Mouse (Mus musculus): Measurements from ENCODE around the gene Farp2. TPM values are rescaled to one million over a fixed set of nuclear protein-coding genes. Genes with fewer than 3 reads are reported as not detected.

Farp2 gene
- polyA plus RNA-seq, 1 experiment from 2014 or later, result 5.1 TPM

DNA sequence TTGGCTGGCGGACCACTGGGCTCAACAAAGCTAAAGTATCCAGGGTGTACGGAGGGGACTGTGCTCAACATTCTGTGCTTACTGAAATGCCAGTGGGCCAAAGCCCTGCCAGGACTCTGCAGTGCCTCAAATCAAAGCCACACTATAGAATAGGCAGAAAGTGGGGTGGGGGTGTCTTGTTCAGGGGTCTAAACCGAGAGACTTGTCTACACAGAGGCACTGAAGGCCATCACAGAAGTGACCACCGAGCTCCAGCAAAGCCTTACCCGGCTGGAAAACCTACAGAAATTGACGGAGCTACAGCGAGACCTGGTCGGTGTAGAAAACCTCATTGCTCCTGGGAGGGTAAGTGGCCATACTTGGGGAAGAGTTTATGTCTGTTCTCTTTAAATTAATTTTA, 97.9 kb downstream of the Farp2 start:
- Histone ChIP-seq H3K36me3 (ENCODE audit: control insufficient read depth, insufficient read depth, low read length) (no peaks in the 10 kb centered on the region), H3K4me2 (ENCODE audit: low read depth, low read length) (no peak overlapping the region), H3K27me3 (replicated peaks; ENCODE audit: control insufficient read depth, insufficient read depth, low read length) (no peaks in the 10 kb centered on the region), H3K27ac (ENCODE audit: low read length) (no peak overlapping the region), H3K9ac (ENCODE audit: low read depth, low read length) (no peak overlapping the region), H3K4me1 (ENCODE audit: control insufficient read depth, insufficient read depth, low read length) (no peaks in the 10 kb centered on the region), H3K4me3 (ENCODE audit: low read length) (no peak overlapping the region), H3K9me3 (ENCODE audit: control insufficient read depth, low read length) (0 out of 2 replicates have a peak, but pooled peaks cover 2% of the 10 kb centered on the region)
- 86% methylated on average over 8 of the region's 8 CpGs for WGBS
- no peak for ATAC-seq

- peak; percentile 61 for ATAC-seq
- Histone ChIP-seq H3K27ac (ENCODE audit: low read length) (peak overlapping the region; percentile 25; the same call in 1 of the 2 replicates), H3K27me3 (replicated peaks; ENCODE audit: control insufficient read depth, insufficient read depth, low read length) (no peaks in the 10 kb centered on the region), H3K9me3 (ENCODE audit: control insufficient read depth, low read length) (no peaks in the 10 kb centered on the region), H3K36me3 (ENCODE audit: control insufficient read depth, insufficient read depth, low read length) (peaks cover 15% of the 10 kb centered on the region), H3K4me3 (ENCODE audit: low read length) (no peak overlapping the region), H3K9ac (ENCODE audit: low read depth, low read length) (no peak overlapping the region), H3K4me2 (ENCODE audit: low read depth, low read length) (no peak overlapping the region), H3K4me1 (ENCODE audit: control insufficient read depth, insufficient read depth, low read length) (peaks cover 11% of the 10 kb centered on the region)
- WGBS, result 80% methylated on average over 4 of the region's 4 CpGs
These were observed 106.3 kb downstream of the Farp2 start for GRCm38 (mm10) chr1:93618059-93618748.

DNA sequence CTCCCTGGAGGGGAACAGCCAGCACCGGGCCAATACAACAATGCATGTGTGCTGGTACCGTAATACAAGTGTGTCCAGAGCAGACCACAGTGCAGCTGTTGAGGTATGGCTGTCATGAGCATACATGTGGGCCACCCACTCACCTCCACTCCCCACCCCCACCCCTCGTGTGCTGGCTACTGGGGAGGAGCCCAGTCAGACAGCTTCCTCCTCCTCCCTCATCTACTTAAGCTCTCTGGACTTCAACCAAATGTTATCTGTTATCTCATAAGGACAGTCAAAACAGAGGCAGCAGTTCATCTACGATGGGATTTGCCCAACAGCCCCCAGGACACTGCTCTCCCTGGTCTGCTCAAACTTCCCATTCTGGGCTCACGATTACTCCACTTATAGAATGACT, 107.1 kb downstream of the Farp2 start:
- H3K4me1 ChIP-seq (ENCODE audit: control insufficient read depth, insufficient read depth, low read length), result peaks cover 11% of the 10 kb centered on the region
- peak; percentile 57 for ATAC-seq
- no peak overlapping the region for H3K4me3 ChIP-seq (ENCODE audit: low read length)
- H3K4me2 ChIP-seq (ENCODE audit: low read depth, low read length), result no peak overlapping the region
- peaks cover 19% of the 10 kb centered on the region for H3K36me3 ChIP-seq (ENCODE audit: control insufficient read depth, insufficient read depth, low read length)
- no peak overlapping the region for H3K27ac ChIP-seq (ENCODE audit: low read length)
- no peaks in the 10 kb centered on the region for H3K27me3 ChIP-seq (replicated peaks; ENCODE audit: control insufficient read depth, insufficient read depth, low read length)
- whole genome bisulfite sequencing, result 65% methylated on average over 5 of the region's 5 CpGs
- H3K9me3 ChIP-seq (ENCODE audit: control insufficient read depth, low read length), result no peaks in the 10 kb centered on the region
- no peak overlapping the region for H3K9ac ChIP-seq (ENCODE audit: low read depth, low read length)

GRCm38 (mm10) chr1:93624502-93624901, 112.6 kb downstream of the Farp2 start:
- H3K9ac ChIP-seq (ENCODE audit: low read depth, low read length), result no peak overlapping the region
- H3K9me3 ChIP-seq (ENCODE audit: control insufficient read depth, low read length), result no peaks in the 10 kb centered on the region
- no peak overlapping the region for H3K27ac ChIP-seq (ENCODE audit: low read length)
- H3K4me2 ChIP-seq (ENCODE audit: low read depth, low read length), result no peak overlapping the region
- no peaks in the 10 kb centered on the region for H3K27me3 ChIP-seq (replicated peaks; ENCODE audit: control insufficient read depth, insufficient read depth, low read length)
- WGBS, result 90% methylated on average over 1 of the region's 1 CpGs
- H3K4me1 ChIP-seq (ENCODE audit: control insufficient read depth, insufficient read depth, low read length), result no peaks in the 10 kb centered on the region
- H3K36me3 ChIP-seq (ENCODE audit: control insufficient read depth, insufficient read depth, low read length), result peaks cover 45% of the 10 kb centered on the region
- ATAC-seq, result no peak
- H3K4me3 ChIP-seq (ENCODE audit: low read length), result no peak overlapping the region

GRCm38 (mm10) chr1:93630796-93631195, 118.9 kb downstream of the Farp2 start:
- Histone ChIP-seq H3K36me3 (ENCODE audit: control insufficient read depth, insufficient read depth, low read length) (peaks cover 9% of the 10 kb centered on the region), H3K4me2 (ENCODE audit: low read depth, low read length) (no peak overlapping the region), H3K4me1 (ENCODE audit: control insufficient read depth, insufficient read depth, low read length) (peaks cover 6% of the 10 kb centered on the region), H3K27ac (ENCODE audit: low read length) (no peak overlapping the region), H3K4me3 (ENCODE audit: low read length) (no peak overlapping the region), H3K9me3 (ENCODE audit: control insufficient read depth, low read length) (no peaks in the 10 kb centered on the region), H3K27me3 (replicated peaks; ENCODE audit: control insufficient read depth, insufficient read depth, low read length) (no peaks in the 10 kb centered on the region), H3K9ac (ENCODE audit: low read depth, low read length) (no peak overlapping the region)
- WGBS, result 78% methylated on average over 3 of the region's 3 CpGs
- no peak for ATAC-seq

DNA sequence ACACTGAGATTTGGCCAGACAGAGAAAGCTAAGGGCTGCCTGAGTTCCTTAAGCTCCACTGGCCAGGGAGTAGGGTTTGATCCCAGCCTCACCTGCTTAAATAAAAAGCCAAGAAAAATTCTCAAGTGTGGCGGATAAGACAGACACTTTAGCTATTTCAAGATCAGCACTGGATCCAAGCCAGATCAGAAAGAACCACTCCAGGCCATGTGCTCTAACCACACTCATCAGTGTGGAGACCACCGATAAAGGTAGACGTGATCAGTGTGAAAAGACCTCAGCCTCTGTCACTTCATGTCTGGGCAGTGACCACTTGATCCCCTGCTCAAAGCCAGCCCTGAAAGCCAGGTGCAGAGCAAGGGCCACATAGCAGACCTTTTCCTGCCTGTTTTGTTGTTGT, 120.8 kb downstream of the Farp2 start:
- H3K27me3 ChIP-seq (replicated peaks; ENCODE audit: control insufficient read depth, insufficient read depth, low read length), result no peaks in the 10 kb centered on the region
- peaks cover 12% of the 10 kb centered on the region for H3K4me1 ChIP-seq (ENCODE audit: control insufficient read depth, insufficient read depth, low read length)
- H3K27ac ChIP-seq (ENCODE audit: low read length), result no peak overlapping the region
- H3K4me3 ChIP-seq (ENCODE audit: low read length), result no peak overlapping the region
- H3K36me3 ChIP-seq (ENCODE audit: control insufficient read depth, insufficient read depth, low read length), result no peaks in the 10 kb centered on the region; the same call in none of the 2 replicates
- H3K9me3 ChIP-seq (ENCODE audit: control insufficient read depth, low read length), result no peaks in the 10 kb centered on the region
- no peak overlapping the region for H3K9ac ChIP-seq (ENCODE audit: low read depth, low read length)
- 99% methylated on average over 3 of the region's 3 CpGs for WGBS
- H3K4me2 ChIP-seq (ENCODE audit: low read depth, low read length), result no peak overlapping the region
- no peak for ATAC-seq

DNA sequence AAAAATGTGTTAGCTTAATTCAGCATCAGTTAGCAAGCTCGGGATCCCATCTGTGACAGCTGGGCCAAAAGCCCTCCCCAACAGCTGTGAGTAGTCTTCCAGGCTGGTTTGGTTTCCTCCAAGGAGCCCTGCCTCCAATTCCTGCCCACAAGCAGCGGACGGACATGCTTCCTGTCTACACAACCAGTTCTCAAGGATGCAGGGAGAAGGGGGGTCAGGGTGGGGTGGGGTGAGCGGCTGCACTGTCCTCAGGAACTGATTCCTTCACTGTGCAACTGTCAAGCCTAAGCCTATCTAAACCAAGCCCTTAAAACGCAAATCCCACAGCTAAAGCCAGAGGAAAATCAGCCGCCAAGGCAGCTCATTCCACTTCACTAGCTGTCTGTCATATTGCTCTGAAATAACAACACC, 122.6 kb downstream of the Farp2 start:
- Histone ChIP-seq H3K9ac (ENCODE audit: low read depth, low read length) (peak overlapping the region; percentile 96), H3K4me3 (ENCODE audit: low read length) (peak overlapping the region; percentile 98), H3K9me3 (ENCODE audit: control insufficient read depth, low read length) (no peaks in the 10 kb centered on the region), H3K4me1 (ENCODE audit: control insufficient read depth, insufficient read depth, low read length) (peaks cover 12% of the 10 kb centered on the region), H3K36me3 (ENCODE audit: control insufficient read depth, insufficient read depth, low read length) (no peaks in the 10 kb centered on the region; the same call in none of the 2 replicates), H3K27me3 (replicated peaks; ENCODE audit: control insufficient read depth, insufficient read depth, low read length) (no peaks in the 10 kb centered on the region), H3K4me2 (ENCODE audit: low read depth, low read length) (peak overlapping the region; percentile 85), H3K27ac (ENCODE audit: low read length) (peak overlapping the region; percentile 94)
- 3% methylated on average over 6 of the region's 6 CpGs for WGBS
- peak; percentile 17 for ATAC-seq

DNA sequence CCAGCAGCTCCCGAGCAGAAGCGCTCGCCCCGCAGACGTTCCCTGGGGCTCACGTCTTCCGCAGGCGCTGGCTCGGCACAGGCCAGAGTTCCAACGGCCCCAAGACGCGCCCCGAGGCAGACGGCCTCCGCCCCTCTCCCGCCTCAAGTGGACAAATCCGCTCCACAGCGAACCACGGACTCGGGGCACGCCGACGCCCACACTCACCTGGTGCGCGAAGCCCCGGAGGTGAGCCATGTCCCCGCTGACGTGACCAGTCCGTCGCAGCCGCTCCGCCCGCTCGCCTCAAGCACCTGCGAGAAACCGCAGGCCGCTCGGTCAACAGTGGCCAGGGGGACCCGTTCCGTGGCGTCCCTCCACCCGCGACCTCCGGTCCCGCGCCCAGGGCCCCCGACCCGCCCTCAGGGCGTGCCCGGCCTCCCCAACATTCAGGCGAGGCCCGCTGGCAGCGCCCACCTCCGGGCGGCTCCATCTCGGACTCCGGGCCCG, 123.3 kb downstream of the Farp2 start:
- peaks cover 12% of the 10 kb centered on the region for H3K4me1 ChIP-seq (ENCODE audit: control insufficient read depth, insufficient read depth, low read length)
- peak overlapping the region; percentile 85 for H3K4me2 ChIP-seq (ENCODE audit: low read depth, low read length)
- H3K9me3 ChIP-seq (ENCODE audit: control insufficient read depth, low read length), result no peaks in the 10 kb centered on the region
- H3K9ac ChIP-seq (ENCODE audit: low read depth, low read length), result peak overlapping the region; percentile 96
- peak; percentile 55 for ATAC-seq
- WGBS, result under 1% methylated on average over 54 of the region's 58 CpGs
- no peaks in the 10 kb centered on the region for H3K27me3 ChIP-seq (replicated peaks; ENCODE audit: control insufficient read depth, insufficient read depth, low read length)
- no peaks in the 10 kb centered on the region; the same call in none of the 2 replicates for H3K36me3 ChIP-seq (ENCODE audit: control insufficient read depth, insufficient read depth, low read length)
- H3K4me3 ChIP-seq (ENCODE audit: low read length), result peak overlapping the region; percentile 98
- peak overlapping the region; percentile 94 for H3K27ac ChIP-seq (ENCODE audit: low read length)

- peak; percentile 98 for ATAC-seq
- Histone ChIP-seq H3K27me3 (replicated peaks; ENCODE audit: control insufficient read depth, insufficient read depth, low read length) (no peaks in the 10 kb centered on the region), H3K9ac (ENCODE audit: low read depth, low read length) (peak overlapping the region; percentile 96), H3K4me3 (ENCODE audit: low read length) (peak overlapping the region; percentile 98), H3K36me3 (ENCODE audit: control insufficient read depth, insufficient read depth, low read length) (no peaks in the 10 kb centered on the region; the same call in none of the 2 replicates), H3K4me1 (ENCODE audit: control insufficient read depth, insufficient read depth, low read length) (peaks cover 12% of the 10 kb centered on the region), H3K9me3 (ENCODE audit: control insufficient read depth, low read length) (no peaks in the 10 kb centered on the region), H3K4me2 (ENCODE audit: low read depth, low read length) (peak overlapping the region; percentile 85), H3K27ac (ENCODE audit: low read length) (peak overlapping the region; percentile 94)
- WGBS, result 1% methylated on average over 44 of the region's 44 CpGs
These were observed 123.8 kb downstream of the Farp2 start for GRCm38 (mm10) chr1:93635580-93636192.

Measured in intestine, embryonic 16.5 days (tissue).